Mouse (Mus musculus) embryo, embryonic 11.5 days (tissue): ENCODE measurements around the gene Mageb5.
"Not testable (repeated sequence)": the region's sequence is repeated elsewhere in the genome, so short reads cannot be mapped to it uniquely, and the experiment has no call there.

Source experiments
- DNase-seq: peaks from one replicate; pipeline ENCODE4 v3.0.0-alpha.2; 2012; ENCODE audit warnings: low read depth, low spot score

Mageb5 gene

GRCm38 (mm10) chrX:91782918-91783317 is at the start of gene Mageb5:
Gene Mageb5 (minus strand): TSS chrX:91783018.
- not testable (repeated sequence) for DNase-seq

- not testable (repeated sequence) for DNase-seq
Measured at GRCm38 (mm10) chrX:91759591-91760226, 23.1 kb downstream of the Mageb5 start.
